Mouse (Mus musculus) hematopoietic multipotent progenitor cell, adult 10-12 weeks (in vitro differentiated cells): ENCODE measurements around the gene Tmem106a. TPM values are rescaled to one million over a fixed set of nuclear protein-coding genes. Genes with fewer than 3 reads are reported as not detected.

Experiments used
- polyA plus RNA-seq: library from polyadenylated mRNA; stranded (reverse); fragments of >175 nt; gene quantifications from 2 replicates; pipeline ENCODE4 v1.2.3, GENCODE M21; 2012; ENCODE audit warnings: low replicate concordance

Tmem106a gene
- polyA plus RNA-seq = 5.0 and 16.6 TPM in 2 replicates

GRCm38 (mm10) chr11:101582054-101583035 lies at the start of gene Tmem106a:
Gene Tmem106a, plus strand, starts transcription at chr11:101582242.

GRCm38 (mm10) chr11:101551751-101552475 lies 30.1 kb upstream of the Tmem106a start, which contains the start of the genes Brca1 and Nbr1:
Gene Brca1, minus strand, starts transcription at chr11:101551955.
Gene Nbr1, plus strand, starts transcription at chr11:101552149.

GRCm38 (mm10) chr11:101599156-101599555 lies 17.1 kb downstream of the Tmem106a start, which contains the start of gene Gm11634:
Gene Gm11634, minus strand, starts transcription at chr11:101599256.

GRCm38 (mm10) chr11:101626995-101627856 lies 45.2 kb downstream of the Tmem106a start, which contains the start of gene Rdm1:
Gene Rdm1, plus strand, starts transcription at chr11:101627195.

Other genes with a start within 250 kb of the Tmem106a start
- not detected in 2 replicates for gene G6pc, start 214.7 kb upstream of the Tmem106a start, polyA plus RNA-seq
- 23.1 and 23.2 TPM in 2 replicates for gene Aarsd1, start 164.6 kb upstream of the Tmem106a start, polyA plus RNA-seq
- gene Gm27029, start 157.4 kb upstream of the Tmem106a start, polyA plus RNA-seq = 0.30 and 2.2 TPM in 2 replicates
- 9.5 and 10.3 TPM in 2 replicates for gene Rundc1, start 157.2 kb upstream of the Tmem106a start, polyA plus RNA-seq
- 1.2 and 4.5 TPM in 2 replicates for gene Ptges3l, start 156.9 kb upstream of the Tmem106a start, polyA plus RNA-seq
- 88.8 and 644 TPM in 2 replicates for gene Rpl27, start 139.9 kb upstream of the Tmem106a start, polyA plus RNA-seq
- gene Ifi35, start 133.8 kb upstream of the Tmem106a start, polyA plus RNA-seq = 53.8 and 61.8 TPM in 2 replicates
- 0.97 and 1.5 TPM in 2 replicates for gene Rnd2, start 117.2 kb upstream of the Tmem106a start, polyA plus RNA-seq
- 40.0 and 79.5 TPM in 2 replicates for gene Vat1, start 116.0 kb upstream of the Tmem106a start, polyA plus RNA-seq
- 0.47 and 4.7 TPM in 2 replicates for gene Brca1, start 30.3 kb upstream of the Tmem106a start, polyA plus RNA-seq
- gene Nbr1, start 30.1 kb upstream of the Tmem106a start, polyA plus RNA-seq = 70.1 and 109 TPM in 2 replicates
- not detected in 2 replicates for gene Gm11634, start 17.0 kb downstream of the Tmem106a start, polyA plus RNA-seq
- 13.2 and 18.2 TPM in 2 replicates for gene Rdm1, start 45.0 kb downstream of the Tmem106a start, polyA plus RNA-seq
- 11.1 and 18.4 TPM in 2 replicates for gene Arl4d, start 83.3 kb downstream of the Tmem106a start, polyA plus RNA-seq
- 12.2 and 15.7 TPM in 2 replicates for gene Dhx8, start 150.7 kb downstream of the Tmem106a start, polyA plus RNA-seq
- gene Etv4, start 203.1 kb downstream of the Tmem106a start, polyA plus RNA-seq = 0.19 and 0.66 TPM in 2 replicates